Mouse (Mus musculus) midbrain, embryonic 13.5 days (tissue): ENCODE data around the gene Hoxc11. TPM values are rescaled to one million over a fixed set of nuclear protein-coding genes. Genes with fewer than 3 reads are reported as not detected.
A peak's percentile ranks its signal among the peaks of the same experiment; 100 is the strongest.

Experiments
- ATAC-seq: fragments of 200-750 bp; cut with Nextera tagmentation; 2 replicates; pipeline ENCODE4 v1.8.0; 2017; ENCODE audit warnings: mild to moderate bottlenecking, moderate TSS enrichment, moderate library complexity
- H3K27ac ChIP-seq: fragments of 300-500 bp; sonication (generic); 2 replicates; pipeline ENCODE4 v1.5.1; 2015; ENCODE audit warnings: inconsistent platforms, mild to moderate bottlenecking, moderate library complexity
- H3K27me3 ChIP-seq: fragments of 300-500 bp; sonication (generic); 2 replicates; pipeline ENCODE4 v1.6.1; 2015; ENCODE audit warnings: mild to moderate bottlenecking, inconsistent platforms
- H3K36me3 ChIP-seq: fragments of 300-500 bp; sonication (generic); 2 replicates; pipeline ENCODE4 v1.6.1; 2015; ENCODE audit warnings: mild to moderate bottlenecking, inconsistent platforms
- H3K4me1 ChIP-seq: fragments of 300-500 bp; sonication (generic); replicated peaks from 2 replicates; pipeline ENCODE4 v1.6.1; 2015; ENCODE audit warnings: inconsistent platforms
- H3K4me2 ChIP-seq: fragments of 300-500 bp; sonication (generic); replicated peaks from 2 replicates; pipeline ENCODE4 v1.6.1; 2015; ENCODE audit warnings: moderate library complexity, mild to moderate bottlenecking, inconsistent platforms
- H3K4me3 ChIP-seq: fragments of 300-500 bp; sonication (generic); replicated peaks from 2 replicates; pipeline ENCODE4 v1.5.1; 2015; ENCODE audit warnings: mild to moderate bottlenecking, inconsistent platforms
- H3K9ac ChIP-seq: fragments of 300-500 bp; sonication (generic); replicated peaks from 2 replicates; pipeline ENCODE4 v1.6.1; 2015; ENCODE audit warnings: mild to moderate bottlenecking, inconsistent platforms
- H3K9me3 ChIP-seq: fragments of 300-500 bp; sonication (generic); 2 replicates; pipeline ENCODE4 v1.6.1; 2016; ENCODE audit warnings: mild to moderate bottlenecking, inconsistent platforms
- WGBS: fragments of 180-500 bp; shearing (Covaris S2); methylation state at CpG from one replicate; pipeline ENCODE4 v1.1.7; 2015; 5-methylcytosine and 5-hydroxymethylcytosine counted together
- polyA plus RNA-seq: library from polyadenylated mRNA; unstranded; fragments of >200 nt; fragmentation: Nextera tagmentation; extraction: Ambion mirVana; gene quantifications from 2 replicates; pipeline ENCODE4 v1.2.1, GENCODE M21; 2015

Hoxc11 gene
- polyA plus RNA-seq, 1 experiment from 2014 or later: not detected

GRCm38 (mm10) chr15:102942739-102943467 lies 11.3 kb upstream of the Hoxc11 start:
- Histone ChIP-seq H3K4me3 (0 out of 2 replicates have a peak overlapping the region, but pooled peaks have one; percentile 11), H3K4me1 (peaks cover 10% of the 10 kb centered on the region; the same call in 1 of the 2 replicates), H3K4me2 (peak overlapping the region; percentile 31), H3K9ac (no peak overlapping the region), H3K36me3 (no peaks in the 10 kb centered on the region), H3K27ac (no peak overlapping the region), H3K27me3 (peaks cover 100% of the 10 kb centered on the region), H3K9me3 (no peaks in the 10 kb centered on the region)
- WGBS: under 1% methylated on average over 53 of the region's 53 CpGs
- no peak for ATAC-seq

- WGBS: 2% methylated on average over 5 of the region's 5 CpGs
- H3K36me3 ChIP-seq: no peaks in the 10 kb centered on the region
- no peak for ATAC-seq
- H3K4me1 ChIP-seq: peaks cover 10% of the 10 kb centered on the region; the same call in 1 of the 2 replicates
- no peaks in the 10 kb centered on the region for H3K9me3 ChIP-seq
- no peak overlapping the region for H3K27ac ChIP-seq
- H3K27me3 ChIP-seq: peaks cover 100% of the 10 kb centered on the region
- H3K9ac ChIP-seq: no peak overlapping the region
- H3K4me3 ChIP-seq: no peak overlapping the region
- H3K4me2 ChIP-seq: no peak overlapping the region
Measured at GRCm38 (mm10) chr15:102943468-102943813, 10.8 kb upstream of the Hoxc11 start.

- Histone ChIP-seq H3K4me3 (no peak overlapping the region), H3K4me2 (no peak overlapping the region), H3K9me3 (no peaks in the 10 kb centered on the region), H3K27me3 (peaks cover 100% of the 10 kb centered on the region), H3K4me1 (0 out of 2 replicates have a peak, but pooled peaks cover 4% of the 10 kb centered on the region), H3K9ac (no peak overlapping the region), H3K36me3 (no peaks in the 10 kb centered on the region), H3K27ac (no peak overlapping the region)
- 8% methylated on average over 22 of the region's 22 CpGs for WGBS
- no peak for ATAC-seq
Measured at GRCm38 (mm10) chr15:102945185-102946077, 8.8 kb upstream of the Hoxc11 start.

GRCm38 (mm10) chr15:102947276-102947675 lies 7.0 kb upstream of the Hoxc11 start:
- H3K4me3 ChIP-seq: no peak overlapping the region
- no peaks in the 10 kb centered on the region for H3K9me3 ChIP-seq
- no peak for ATAC-seq
- H3K4me2 ChIP-seq: no peak overlapping the region
- H3K27me3 ChIP-seq: peaks cover 100% of the 10 kb centered on the region
- H3K9ac ChIP-seq: no peak overlapping the region
- 2% methylated on average over 9 of the region's 9 CpGs for WGBS
- H3K4me1 ChIP-seq: 0 out of 2 replicates have a peak, but pooled peaks cover 4% of the 10 kb centered on the region
- H3K36me3 ChIP-seq: no peaks in the 10 kb centered on the region
- no peak overlapping the region for H3K27ac ChIP-seq

GRCm38 (mm10) chr15:102948842-102949241 lies 5.4 kb upstream of the Hoxc11 start:
- H3K36me3 ChIP-seq: no peaks in the 10 kb centered on the region
- ATAC-seq: no peak
- H3K4me2 ChIP-seq: no peak overlapping the region
- no peak overlapping the region for H3K27ac ChIP-seq
- H3K9me3 ChIP-seq: no peaks in the 10 kb centered on the region
- peaks cover 100% of the 10 kb centered on the region for H3K27me3 ChIP-seq
- no peak overlapping the region for H3K4me3 ChIP-seq
- H3K4me1 ChIP-seq: no peaks in the 10 kb centered on the region
- WGBS: 5% methylated on average over 2 of the region's 2 CpGs
- H3K9ac ChIP-seq: no peak overlapping the region

GRCm38 (mm10) chr15:102949696-102950095 lies 4.5 kb upstream of the Hoxc11 start:
- WGBS: 2% methylated on average over 20 of the region's 20 CpGs
- peaks cover 100% of the 10 kb centered on the region for H3K27me3 ChIP-seq

GRCm38 (mm10) chr15:102950877-102951276 lies 3.4 kb upstream of the Hoxc11 start:
- Histone ChIP-seq H3K27me3 (peaks cover 100% of the 10 kb centered on the region), H3K27ac (no peak overlapping the region), H3K4me1 (no peaks in the 10 kb centered on the region), H3K4me3 (no peak overlapping the region), H3K9ac (no peak overlapping the region), H3K36me3 (no peaks in the 10 kb centered on the region), H3K9me3 (no peaks in the 10 kb centered on the region), H3K4me2 (no peak overlapping the region)
- WGBS: 12% methylated on average over 2 of the region's 2 CpGs
- ATAC-seq: no peak

More at GRCm38 (mm10) chr15:102949696-102950095, 4.5 kb upstream of the Hoxc11 start:
- H3K9me3 ChIP-seq: no peaks in the 10 kb centered on the region
- H3K4me3 ChIP-seq: no peak overlapping the region
- no peak overlapping the region for H3K27ac ChIP-seq
- no peak overlapping the region for H3K9ac ChIP-seq
- no peaks in the 10 kb centered on the region for H3K36me3 ChIP-seq
- ATAC-seq: no peak
- H3K4me1 ChIP-seq: no peaks in the 10 kb centered on the region
- no peak overlapping the region for H3K4me2 ChIP-seq

- 3% methylated on average over 6 of the region's 6 CpGs for WGBS
- no peak overlapping the region for H3K9ac ChIP-seq
- H3K4me1 ChIP-seq: no peaks in the 10 kb centered on the region
- H3K4me2 ChIP-seq: no peak overlapping the region
- peaks cover 100% of the 10 kb centered on the region for H3K27me3 ChIP-seq
- no peaks in the 10 kb centered on the region for H3K36me3 ChIP-seq
- ATAC-seq: no peak
- no peaks in the 10 kb centered on the region for H3K9me3 ChIP-seq
- no peak overlapping the region for H3K27ac ChIP-seq
- no peak overlapping the region for H3K4me3 ChIP-seq
Measured at GRCm38 (mm10) chr15:102953561-102953960, 666 bp upstream of the Hoxc11 start.

- Histone ChIP-seq H3K9me3 (no peaks in the 10 kb centered on the region), H3K4me2 (no peak overlapping the region), H3K9ac (no peak overlapping the region), H3K27ac (no peak overlapping the region), H3K27me3 (peaks cover 99% of the 10 kb centered on the region), H3K4me3 (no peak overlapping the region), H3K36me3 (no peaks in the 10 kb centered on the region), H3K4me1 (no peaks in the 10 kb centered on the region)
- ATAC-seq: no peak
- WGBS: 0% methylated on average over 28 of the region's 28 CpGs
Measured at GRCm38 (mm10) chr15:102955007-102955382, 768 bp downstream of the Hoxc11 start.

GRCm38 (mm10) chr15:102955833-102956640 lies 1.8 kb downstream of the Hoxc11 start:
- WGBS: 1% methylated on average over 40 of the region's 40 CpGs
- Histone ChIP-seq H3K4me2 (no peak overlapping the region), H3K9ac (no peak overlapping the region), H3K27ac (no peak overlapping the region), H3K36me3 (no peaks in the 10 kb centered on the region), H3K4me1 (no peaks in the 10 kb centered on the region), H3K27me3 (peaks cover 99% of the 10 kb centered on the region), H3K9me3 (no peaks in the 10 kb centered on the region), H3K4me3 (no peak overlapping the region)
- no peak for ATAC-seq

GRCm38 (mm10) chr15:102956906-102957305 lies 2.7 kb downstream of the Hoxc11 start:
- no peak for ATAC-seq
- WGBS: 1% methylated on average over 12 of the region's 12 CpGs
- H3K9me3 ChIP-seq: no peaks in the 10 kb centered on the region

More at GRCm38 (mm10) chr15:102956906-102957305, 2.7 kb downstream of the Hoxc11 start:
- H3K27ac ChIP-seq: no peak overlapping the region
- peaks cover 99% of the 10 kb centered on the region for H3K27me3 ChIP-seq
- H3K4me2 ChIP-seq: no peak overlapping the region
- no peaks in the 10 kb centered on the region for H3K36me3 ChIP-seq
- H3K9ac ChIP-seq: no peak overlapping the region
- no peaks in the 10 kb centered on the region for H3K4me1 ChIP-seq
- H3K4me3 ChIP-seq: no peak overlapping the region
